Mouse (Mus musculus) embryonic facial prominence, embryonic 13.5 days (tissue): ENCODE results near the gene Hspa12b. TPM values are rescaled to one million over a fixed set of nuclear protein-coding genes. Genes with fewer than 3 reads are reported as not detected.
A peak's percentile ranks its signal among the peaks of the same experiment; 100 is the strongest.

Experiments used
- ATAC-seq: fragments of 200-750 bp; cut with Nextera tagmentation; 2 replicates; pipeline ENCODE4 v1.8.0; 2017; ENCODE audit warnings: low read depth; ENCODE audit not compliant: insufficient number of reproducible peaks, insufficient read depth, low FRiP score, low TSS enrichment
- H3K27ac ChIP-seq: fragments of 300-500 bp; sonication (generic); 2 replicates; pipeline ENCODE4 v1.5.1; 2015; ENCODE audit warnings: moderate library complexity, mild to moderate bottlenecking, inconsistent platforms
- H3K27me3 ChIP-seq: fragments of 300-500 bp; sonication (generic); 2 replicates; pipeline ENCODE4 v1.6.1; 2015; ENCODE audit warnings: mild to moderate bottlenecking, inconsistent platforms
- H3K36me3 ChIP-seq: fragments of 300-500 bp; sonication (generic); 2 replicates; pipeline ENCODE4 v1.6.1; 2015; ENCODE audit warnings: mild to moderate bottlenecking, inconsistent platforms
- H3K4me1 ChIP-seq: fragments of 300-500 bp; sonication (generic); 2 replicates; pipeline ENCODE4 v1.6.1; 2015; ENCODE audit warnings: inconsistent platforms
- H3K4me2 ChIP-seq: fragments of 300-500 bp; sonication (generic); 2 replicates; pipeline ENCODE4 v1.6.1; 2015; ENCODE audit warnings: moderate library complexity, mild to moderate bottlenecking, inconsistent platforms
- H3K4me3 ChIP-seq: fragments of 300-500 bp; sonication (generic); 2 replicates; pipeline ENCODE4 v1.5.1; 2015; ENCODE audit warnings: mild to moderate bottlenecking, inconsistent platforms
- H3K9ac ChIP-seq: fragments of 300-500 bp; sonication (generic); 2 replicates; pipeline ENCODE4 v1.6.1; 2015; ENCODE audit warnings: mild to moderate bottlenecking, inconsistent platforms
- H3K9me3 ChIP-seq: fragments of 300-500 bp; sonication (generic); 2 replicates; pipeline ENCODE4 v1.6.1; 2016; ENCODE audit warnings: inconsistent platforms
- WGBS: fragments of 180-500 bp; shearing (Covaris S2); methylation state at CpG from one replicate; pipeline ENCODE4 v1.1.7; 2015; ENCODE audit warnings: mixed read lengths; 5-methylcytosine and 5-hydroxymethylcytosine counted together
- polyA plus RNA-seq: library from polyadenylated mRNA; unstranded; fragments of >200 nt; fragmentation: Nextera tagmentation; extraction: Ambion mirVana; gene quantifications from 2 replicates; pipeline ENCODE4 v1.2.1, GENCODE M21; 2015

Gene Hspa12b
- polyA plus RNA-seq, 1 experiment from 2014 or later = 18.2 TPM

DNA sequence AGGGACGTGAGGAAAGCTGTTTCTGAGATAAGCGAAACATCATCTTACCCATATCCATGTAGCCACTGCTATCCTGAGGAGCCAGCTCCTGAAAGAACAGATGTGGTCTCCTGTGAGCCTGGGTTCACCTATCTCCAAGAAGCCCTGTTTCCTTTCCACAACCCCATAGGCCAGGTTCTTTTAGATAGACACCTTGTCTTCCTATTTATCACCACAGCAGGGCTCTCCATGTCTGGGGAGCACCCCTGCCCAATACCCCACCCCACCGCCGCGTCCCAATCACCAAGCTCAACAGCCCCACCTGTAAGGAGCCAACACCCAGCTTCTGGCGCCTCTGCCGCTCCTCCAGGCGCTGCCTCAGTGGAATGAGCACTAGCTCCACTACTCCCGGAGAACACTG, 45.2 kb downstream of the Hspa12b start:
- Histone ChIP-seq H3K36me3 (peaks cover 6% of the 10 kb centered on the region), H3K4me3 (no peak overlapping the region), H3K4me2 (no peak overlapping the region), H3K9ac (no peak overlapping the region), H3K27ac (no peak overlapping the region), H3K4me1 (peaks cover 59% of the 10 kb centered on the region), H3K9me3 (no peaks in the 10 kb centered on the region), H3K27me3 (peaks cover 38% of the 10 kb centered on the region)
- no peak for ATAC-seq
- 38% methylated on average over 9 of the region's 9 CpGs for WGBS

DNA sequence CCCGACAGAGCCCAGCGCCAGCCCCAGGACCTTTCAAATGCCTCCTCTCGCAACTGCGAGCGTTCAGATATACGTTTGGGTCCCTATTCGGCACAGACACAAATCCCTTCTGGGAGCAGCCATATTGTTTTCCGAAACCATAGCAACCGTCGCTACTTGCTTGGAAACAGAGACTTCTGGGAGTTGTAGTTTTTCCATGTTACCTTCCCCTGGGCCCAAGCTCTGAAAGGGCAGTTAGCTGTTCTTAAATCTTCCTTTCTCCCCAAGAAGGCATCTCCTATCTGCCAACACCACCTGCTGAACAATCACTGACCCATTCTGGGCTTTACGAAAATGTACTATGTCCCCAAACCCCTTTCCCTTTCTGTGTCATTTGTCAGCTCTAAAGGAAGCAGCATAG, 47.6 kb downstream of the Hspa12b start:
- peak overlapping the region; percentile 33; the same call in 1 of the 2 replicates for H3K9ac ChIP-seq
- no peak for ATAC-seq

DNA sequence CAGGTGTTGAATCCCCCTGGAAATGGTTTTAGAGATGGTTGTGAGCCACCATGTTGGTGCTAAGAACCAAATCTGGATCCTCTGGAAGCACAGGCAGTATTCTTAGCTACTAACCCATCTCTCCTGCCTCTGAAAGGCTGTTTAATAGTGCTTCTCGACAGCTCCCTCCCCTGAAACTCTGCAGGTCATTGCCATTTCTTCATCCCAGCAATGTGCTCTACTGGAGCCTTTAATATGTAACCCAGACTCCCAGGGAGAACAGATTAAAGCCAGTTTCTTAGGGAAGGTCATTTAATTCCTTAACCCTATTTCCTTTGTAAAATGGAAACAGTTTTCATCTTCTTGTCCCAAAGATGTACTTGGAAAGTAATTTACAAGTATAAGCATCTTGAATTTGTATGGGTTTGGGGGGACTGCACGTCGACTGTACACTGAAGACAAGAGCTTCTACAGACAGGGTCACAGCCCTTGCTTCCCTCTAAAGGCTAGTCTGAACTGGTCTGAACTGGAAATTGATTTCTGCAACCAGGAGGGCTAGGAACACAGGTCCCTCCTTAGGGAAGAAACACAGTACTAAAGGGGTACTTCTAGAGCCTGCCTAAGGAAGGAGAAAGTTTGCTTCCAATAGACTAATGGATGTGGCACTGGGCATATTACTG, 48.3 kb downstream of the Hspa12b start:
- peaks cover 66% of the 10 kb centered on the region for H3K4me1 ChIP-seq
- WGBS = 71% methylated on average over 3 of the region's 3 CpGs
- H3K4me3 ChIP-seq = no peak overlapping the region
- peak overlapping the region; percentile 97; the same call in 1 of the 2 replicates for H3K4me2 ChIP-seq
- H3K27me3 ChIP-seq = peaks cover 36% of the 10 kb centered on the region
- peaks cover 13% of the 10 kb centered on the region for H3K36me3 ChIP-seq
- peak overlapping the region; percentile 55; the same call in 1 of the 2 replicates for H3K27ac ChIP-seq
- H3K9me3 ChIP-seq = no peaks in the 10 kb centered on the region
- H3K9ac ChIP-seq = no peak overlapping the region
- no peak for ATAC-seq

More for the DNA sequence above, 47.6 kb downstream of the Hspa12b start:
- Histone ChIP-seq H3K27me3 (peaks cover 38% of the 10 kb centered on the region), H3K4me3 (peak overlapping the region; percentile 44), H3K36me3 (peaks cover 13% of the 10 kb centered on the region), H3K27ac (no peak overlapping the region), H3K4me1 (peaks cover 71% of the 10 kb centered on the region), H3K4me2 (peak overlapping the region; percentile 73), H3K9me3 (no peaks in the 10 kb centered on the region)
- 7% methylated on average over 11 of the region's 11 CpGs for WGBS

DNA sequence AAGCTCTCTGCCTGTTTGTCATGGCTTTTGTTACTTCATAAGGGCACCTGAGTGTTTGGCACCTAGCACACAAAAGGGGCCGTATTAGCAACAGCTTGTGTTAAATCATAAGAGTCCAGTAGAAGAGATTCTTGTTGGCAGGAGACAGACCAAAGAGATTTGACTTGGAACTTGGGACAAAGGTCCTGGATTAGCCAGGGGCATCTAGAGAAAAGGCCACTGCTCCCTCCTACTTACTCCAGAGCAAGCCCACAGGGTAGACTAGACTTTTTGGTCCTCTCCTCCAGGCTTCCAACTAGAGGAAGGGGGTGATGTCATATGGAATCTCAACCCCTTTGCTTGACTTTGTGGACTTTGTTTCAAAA, 48.8 kb downstream of the Hspa12b start:
- Histone ChIP-seq H3K27me3 (peaks cover 31% of the 10 kb centered on the region), H3K4me3 (no peak overlapping the region), H3K27ac (peak overlapping the region; percentile 55; the same call in 1 of the 2 replicates), H3K36me3 (peaks cover 13% of the 10 kb centered on the region), H3K4me2 (peak overlapping the region; percentile 97), H3K9me3 (no peaks in the 10 kb centered on the region), H3K9ac (no peak overlapping the region), H3K4me1 (peaks cover 61% of the 10 kb centered on the region)
- 84% methylated on average over 1 of the region's 1 CpGs for WGBS
- ATAC-seq = no peak

DNA sequence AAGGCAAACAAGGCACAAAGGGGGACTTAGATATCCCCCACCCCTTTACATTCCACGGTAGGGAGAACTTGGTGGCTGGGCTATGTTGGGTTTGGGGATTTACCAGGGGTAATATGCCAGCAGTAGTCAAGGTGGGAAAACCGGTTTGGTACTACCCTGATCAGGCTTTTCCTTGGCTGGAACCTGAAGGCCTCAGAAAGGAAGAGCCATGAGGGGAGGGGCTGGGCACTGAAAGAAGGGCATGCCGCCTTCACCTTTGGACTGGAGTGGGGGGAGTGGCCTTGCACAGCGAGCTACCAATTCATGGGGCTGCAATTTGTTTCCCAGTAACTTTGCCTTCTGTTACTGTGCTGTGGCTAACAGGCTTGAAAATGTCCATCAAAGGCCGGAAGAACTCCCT, 49.4 kb downstream of the Hspa12b start:
- H3K27me3 ChIP-seq = peaks cover 25% of the 10 kb centered on the region
- H3K9me3 ChIP-seq = no peaks in the 10 kb centered on the region
- WGBS = 52% methylated on average over 5 of the region's 5 CpGs
- peak overlapping the region; percentile 80; the same call in 1 of the 2 replicates for H3K4me3 ChIP-seq
- peaks cover 55% of the 10 kb centered on the region for H3K4me1 ChIP-seq
- H3K9ac ChIP-seq = 0 out of 2 replicates have a peak overlapping the region, but pooled peaks have one; percentile 93
- H3K4me2 ChIP-seq = peak overlapping the region; percentile 97
- H3K27ac ChIP-seq = peak overlapping the region; percentile 66
- peaks cover 13% of the 10 kb centered on the region for H3K36me3 ChIP-seq
- peak; percentile 17; the same call in 1 of the 2 replicates for ATAC-seq

DNA sequence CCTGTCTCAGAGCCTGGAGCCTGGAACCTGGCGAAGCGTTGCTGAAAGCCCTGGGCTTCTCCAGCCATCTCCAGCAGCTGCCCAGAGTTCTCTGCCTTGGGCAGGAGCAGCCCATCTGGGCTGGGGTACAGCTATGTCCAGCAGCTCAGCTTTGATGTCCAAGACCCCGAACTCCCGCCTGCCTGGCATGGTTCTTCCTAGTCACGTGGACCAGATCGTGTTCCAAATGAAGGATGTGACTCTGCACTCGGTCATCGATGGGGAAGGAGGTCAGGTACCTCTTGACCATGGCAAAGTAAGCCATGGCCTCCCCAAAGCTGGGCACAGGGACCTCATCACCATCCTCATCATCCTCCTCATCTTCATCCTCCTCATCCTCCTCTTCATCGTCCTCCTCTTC, 50.9 kb downstream of the Hspa12b start:
- ATAC-seq = no peak
- Histone ChIP-seq H3K9me3 (no peaks in the 10 kb centered on the region), H3K4me3 (peak overlapping the region; percentile 80), H3K4me1 (peaks cover 50% of the 10 kb centered on the region), H3K27me3 (peaks cover 10% of the 10 kb centered on the region), H3K27ac (peak overlapping the region; percentile 66; the same call in 1 of the 2 replicates), H3K4me2 (peak overlapping the region; percentile 97), H3K36me3 (peaks cover 13% of the 10 kb centered on the region), H3K9ac (peak overlapping the region; percentile 93)
- 87% methylated on average over 9 of the region's 9 CpGs for WGBS

DNA sequence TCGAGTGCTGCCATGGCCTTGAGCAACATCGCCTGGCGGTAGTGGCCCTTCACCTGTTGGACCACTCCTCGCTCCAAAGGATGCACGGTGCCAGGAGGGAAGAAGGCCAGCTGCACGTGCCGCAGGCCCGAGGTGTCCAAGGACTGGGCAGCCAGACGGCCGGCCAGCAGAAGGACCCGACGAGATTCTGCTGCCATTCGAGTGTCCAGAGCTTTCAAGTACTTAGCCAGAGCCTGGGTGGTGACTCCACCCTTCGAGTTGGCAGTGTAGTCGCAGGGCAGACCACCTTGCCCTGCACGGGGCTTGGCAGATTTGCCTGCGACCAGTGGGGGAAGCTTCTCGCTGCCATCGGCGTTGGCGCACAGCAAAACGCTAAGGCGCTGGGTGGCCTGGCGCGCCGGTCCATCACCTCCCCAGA, 51.8 kb downstream of the Hspa12b start:
- ATAC-seq = 0 out of 2 replicates have a peak, but pooled peaks have one; percentile 12
- H3K27ac ChIP-seq = peak overlapping the region; percentile 89
- H3K4me1 ChIP-seq = peaks cover 50% of the 10 kb centered on the region

DNA sequence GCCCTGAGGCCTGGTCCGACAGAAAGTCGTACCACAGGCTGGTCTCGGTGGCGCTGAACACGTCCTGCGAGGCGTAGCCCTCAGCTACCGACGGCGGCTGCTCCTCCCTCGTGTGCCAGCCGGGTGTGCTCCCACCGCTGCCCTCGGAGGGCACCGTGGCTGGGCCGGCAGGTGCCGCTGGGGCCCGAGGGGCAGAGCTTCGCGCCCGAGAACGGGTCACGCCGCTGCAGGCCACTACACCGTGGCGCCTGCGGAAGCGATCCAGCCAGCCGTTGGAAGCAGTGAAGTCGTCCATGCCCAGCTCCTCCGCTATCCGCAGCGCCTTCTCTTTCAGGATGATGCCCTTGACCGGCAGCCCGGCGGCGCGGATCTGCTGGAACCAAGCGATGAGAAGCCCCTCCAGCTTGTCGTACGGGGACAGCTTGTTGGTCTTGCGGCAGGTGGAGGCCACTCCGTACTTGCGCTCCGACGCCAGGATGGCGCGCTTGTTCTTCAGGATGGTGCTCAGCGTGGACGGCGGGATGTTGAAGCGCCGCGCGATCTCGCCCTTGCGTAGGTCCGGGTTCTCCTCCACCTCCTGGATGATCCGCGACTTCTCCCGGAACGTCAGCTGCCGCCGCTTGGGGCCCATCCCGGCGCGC, 52.3 kb downstream of the Hspa12b start:
- H3K9me3 ChIP-seq = no peaks in the 10 kb centered on the region
- H3K4me1 ChIP-seq = peaks cover 44% of the 10 kb centered on the region
- peak overlapping the region; percentile 97 for H3K4me2 ChIP-seq
- ATAC-seq = 0 out of 2 replicates have a peak, but pooled peaks have one; percentile 29
- H3K27me3 ChIP-seq = no peaks in the 10 kb centered on the region
- 1% methylated on average over 65 of the region's 67 CpGs for WGBS
- H3K4me3 ChIP-seq = peak overlapping the region; percentile 80
- H3K9ac ChIP-seq = peak overlapping the region; percentile 93
- peaks cover 13% of the 10 kb centered on the region for H3K36me3 ChIP-seq
- H3K27ac ChIP-seq = peak overlapping the region; percentile 89

More for the DNA sequence above, 51.8 kb downstream of the Hspa12b start:
- Histone ChIP-seq H3K9ac (peak overlapping the region; percentile 93), H3K27me3 (peaks cover 1% of the 10 kb centered on the region), H3K4me2 (peak overlapping the region; percentile 97), H3K9me3 (no peaks in the 10 kb centered on the region), H3K36me3 (peaks cover 13% of the 10 kb centered on the region), H3K4me3 (peak overlapping the region; percentile 80)
- 36% methylated on average over 26 of the region's 26 CpGs for WGBS

DNA sequence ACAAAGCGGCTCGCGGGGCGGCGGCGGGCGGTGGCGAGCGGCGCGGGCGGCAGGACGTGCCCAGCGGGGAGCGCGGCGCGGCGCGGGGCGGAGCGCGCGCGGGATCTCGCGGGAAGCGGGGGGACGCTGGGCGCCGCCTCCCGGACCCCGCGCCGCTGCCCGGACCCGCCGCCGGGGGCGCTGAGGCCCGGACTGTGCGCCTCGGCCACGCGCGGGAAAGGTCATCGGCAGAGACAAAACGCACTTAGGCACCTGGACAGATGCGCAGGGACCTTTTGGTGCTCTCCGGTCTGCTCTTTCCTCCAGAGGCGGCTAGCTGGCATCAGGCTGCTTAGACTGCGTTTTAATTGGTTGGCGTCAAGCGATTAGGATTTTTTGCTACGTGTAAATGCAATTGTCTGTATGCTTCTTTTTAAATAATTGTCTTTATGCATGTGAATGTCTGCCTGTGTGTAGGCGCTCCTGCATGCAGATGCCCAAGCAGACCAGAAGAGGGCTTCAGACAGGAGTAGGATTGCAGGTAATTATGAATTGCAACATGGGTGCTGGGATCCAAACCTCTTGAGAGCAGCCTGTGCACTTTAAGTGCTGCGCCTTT, 53.0 kb downstream of the Hspa12b start, which contains the start of gene Cenpb:
TSS of gene Cenpb (minus strand) at position 78 of the 598 bp plus-strand sequence.
- Histone ChIP-seq H3K9me3 (no peaks in the 10 kb centered on the region), H3K9ac (peak within 1 kb of the TSS; percentile 93), H3K4me3 (peak within 1 kb of the TSS; percentile 80), H3K36me3 (peaks cover 13% of the 10 kb centered on the region), H3K27me3 (no peaks in the 10 kb centered on the region), H3K4me2 (peak within 1 kb of the TSS; percentile 97), H3K27ac (peak within 1 kb of the TSS; percentile 89), H3K4me1 (peaks cover 38% of the 10 kb centered on the region)
- peak; percentile 73; the same call in 1 of the 2 replicates for ATAC-seq
- WGBS = 4% methylated on average over 38 of the region's 57 CpGs

DNA sequence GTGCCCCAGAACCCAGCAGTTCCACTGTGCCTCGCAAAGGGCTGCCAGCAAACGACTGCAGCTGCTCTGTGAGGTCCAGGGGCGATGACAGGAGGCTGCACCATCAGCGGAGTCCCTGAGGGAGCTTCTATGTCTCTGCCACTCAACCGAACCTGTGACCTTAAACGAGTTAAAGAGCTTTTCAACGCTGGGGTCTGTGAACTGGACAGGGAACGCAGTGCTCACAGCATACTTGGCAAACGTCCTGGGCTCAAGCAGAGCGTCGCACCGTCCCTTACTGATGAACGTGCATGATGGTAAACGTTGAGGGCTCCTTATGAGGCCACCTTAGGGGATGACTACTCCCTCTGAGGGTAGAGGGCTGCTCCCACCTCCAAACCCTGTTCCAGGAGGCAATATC, 59.3 kb downstream of the Hspa12b start:
- ATAC-seq = no peak; the same call in 1 of the 2 replicates
- peak overlapping the region; percentile 61 for H3K4me3 ChIP-seq
- WGBS = 2% methylated on average over 14 of the region's 14 CpGs
- H3K36me3 ChIP-seq = peaks cover 16% of the 10 kb centered on the region
- no peaks in the 10 kb centered on the region for H3K9me3 ChIP-seq
- H3K4me2 ChIP-seq = peak overlapping the region; percentile 75
- peak overlapping the region; percentile 45 for H3K27ac ChIP-seq
- H3K4me1 ChIP-seq = peaks cover 45% of the 10 kb centered on the region
- H3K9ac ChIP-seq = peak overlapping the region; percentile 80
- H3K27me3 ChIP-seq = no peaks in the 10 kb centered on the region

DNA sequence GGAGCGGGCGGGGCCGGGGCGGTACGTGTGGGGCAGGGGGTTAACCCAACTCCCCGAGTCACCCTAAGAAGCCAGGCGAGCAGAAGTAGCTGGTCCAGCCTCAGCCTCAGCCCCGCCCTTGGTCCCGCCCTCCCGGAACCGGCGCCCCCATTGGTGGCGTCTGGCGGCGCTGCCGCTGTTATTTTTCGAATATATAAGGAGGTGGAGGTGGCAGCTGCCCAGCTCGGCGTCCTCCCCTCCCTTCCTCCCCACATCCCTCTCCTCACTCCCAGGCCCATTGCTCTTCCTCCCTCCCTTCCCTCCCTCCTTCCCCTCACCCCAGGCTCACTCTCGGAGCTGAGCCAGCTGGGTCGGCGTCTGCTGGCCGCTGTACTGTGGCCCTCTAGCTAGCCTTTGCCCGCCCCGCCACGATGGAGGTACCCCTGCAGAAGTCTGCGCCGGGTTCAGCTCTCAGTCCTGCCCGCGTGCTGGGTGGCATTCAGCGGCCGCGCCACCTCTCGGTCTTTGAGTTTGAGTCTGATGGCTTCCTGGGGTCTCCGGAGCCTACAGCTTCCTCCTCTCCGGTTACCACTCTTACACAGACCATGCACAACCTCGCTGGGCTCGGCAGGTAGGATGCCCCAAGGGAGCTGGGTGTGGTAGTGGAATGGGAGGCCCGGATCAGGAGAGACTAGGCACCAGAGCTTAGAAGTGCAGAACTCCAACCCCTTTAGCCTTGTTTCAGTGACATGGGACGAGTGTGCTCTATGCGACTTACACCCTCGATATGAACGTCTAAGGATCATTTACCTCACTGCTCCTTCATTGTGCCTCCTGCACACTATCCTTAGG, 59.9 kb downstream of the Hspa12b start, which contains the start of the genes Cdc25b and Spef1:
TSS of gene Cdc25b (plus strand) at position 179 of the 831 bp plus-strand sequence.
TSS of gene Spef1 (minus strand) at position 512 of the 831 bp plus-strand sequence.
- Histone ChIP-seq H3K4me2 (peak within 1 kb of the TSS; percentile 75), H3K9ac (peak within 1 kb of the TSS; percentile 80), H3K4me3 (peak within 1 kb of the TSS; percentile 61), H3K27ac (peak within 1 kb of the TSS; percentile 55), H3K36me3 (peaks cover 23% of the 10 kb centered on the region), H3K27me3 (no peaks in the 10 kb centered on the region), H3K9me3 (no peaks in the 10 kb centered on the region), H3K4me1 (peaks cover 45% of the 10 kb centered on the region)
- WGBS = 1% methylated on average over 43 of the region's 43 CpGs
- ATAC-seq = peak; percentile 87
